Mouse (Mus musculus) CD4-positive, CD25-positive, alpha-beta regulatory T cell, adult 2 months (primary cell): Measurements from ENCODE around the gene Zfp768.
A peak's percentile ranks its signal among the peaks of the same experiment; 100 is the strongest.

Experiments
- DNase-seq: peaks from one replicate; pipeline ENCODE4 v3.0.0-alpha.2; 2012; ENCODE audit warnings: low read depth, low spot score

Zfp768 gene

GRCm38 (mm10) chr7:127297586-127298193, 47.7 kb downstream of the Zfp768 start:
- peak; percentile 66 for DNase-seq

DNA sequence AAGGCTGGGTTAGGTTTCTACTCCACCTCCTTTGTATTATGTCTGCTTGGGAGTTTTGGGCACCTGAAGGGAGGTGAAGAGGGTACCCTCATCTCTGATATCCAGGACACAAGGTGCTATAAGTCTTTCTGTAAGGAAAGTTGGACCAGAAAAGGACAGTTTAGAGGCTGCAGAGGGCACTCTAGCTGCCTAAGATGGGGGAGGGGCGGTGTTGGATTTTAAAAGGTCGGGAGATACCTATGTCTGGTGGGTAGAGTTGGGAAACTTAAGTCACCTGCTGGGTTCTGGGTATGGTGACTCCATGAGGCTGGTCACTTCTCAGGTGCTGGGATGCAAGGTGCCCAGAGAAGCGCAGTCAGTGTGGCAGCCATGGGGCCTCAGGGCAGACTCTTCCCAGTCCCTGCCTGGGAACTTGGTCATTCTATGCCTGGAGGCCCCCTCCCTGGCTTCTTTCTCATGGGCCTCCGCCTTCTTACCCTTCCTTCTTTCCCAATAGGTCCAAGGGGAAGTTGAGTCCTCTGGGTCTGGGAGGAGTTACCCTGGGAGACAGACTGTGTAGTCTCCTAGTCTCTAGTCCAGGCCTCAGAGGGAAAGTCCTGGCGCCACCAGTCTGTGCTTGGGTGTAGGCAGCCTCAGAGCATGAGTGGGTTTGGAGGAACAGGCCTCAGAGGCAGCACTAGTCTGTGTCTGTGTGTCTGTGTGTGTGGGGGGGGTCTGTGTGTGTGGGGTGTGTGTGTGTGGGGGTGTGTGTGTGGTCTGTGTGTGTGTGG, 48.4 kb downstream of the Zfp768 start:
- DNase-seq: peak; percentile 56

- peak; percentile 83 for DNase-seq
Measured at GRCm38 (mm10) chr7:127296098-127296497, 49.3 kb downstream of the Zfp768 start, which contains the start of gene Itgal. TSS of gene Itgal (plus strand) at chr7:127296260.
